Mouse (Mus musculus) bone marrow macrophage, adult 2 months (primary cell): ENCODE measurements around the gene Akap2.

Source experiments
- CTCF ChIP-seq: IDR thresholded peaks from 2 replicates; pipeline ENCODE4 v1.5.1; 2012; ENCODE audit warnings: low read depth, mild to moderate bottlenecking, low read length, moderate library complexity
- POLR2A ChIP-seq: IDR thresholded peaks from 2 replicates; pipeline ENCODE4 v1.6.1; 2012; ENCODE audit warnings: mild to moderate bottlenecking, low read depth, low read length, borderline replicate concordance

- TF ChIP-seq CTCF (no peak), POLR2A (no peak)
Measured at GRCm38 (mm10) chr4:57829740-57830139, 112.3 kb downstream of the Akap2 start.
